Mouse (Mus musculus): ENCODE measurements around the gene Mad1l1.

- no peak for TF ChIP-seq ZC3H11A (IDR thresholded peaks at IDR 0.05; ENCODE audit: low read depth, low read length)
- TF ChIP-seq RAD21 (IDR thresholded peaks at IDR 0.05; ENCODE audit: low read depth, low read length), result no peak
- no peak for TF ChIP-seq MAX (IDR thresholded peaks at IDR 0.05; ENCODE audit: low read length)
- TF ChIP-seq CTCF (IDR thresholded peaks at IDR 0.05 in 2 of 3, conservative IDR thresholded peaks at IDR 0.05 in 1 of 3; ENCODE audit: control insufficient read depth in 1 of 3, insufficient read depth in 1 of 3, low read depth in 2 of 3, low read length in 3 of 3, poor library complexity in 1 of 3, severe bottlenecking in 1 of 3), result no peak
- no peak for TF ChIP-seq MAFK (IDR thresholded peaks at IDR 0.05; ENCODE audit: borderline replicate concordance, low read depth, low read length)
- no peak for TF ChIP-seq USF1 (IDR thresholded peaks at IDR 0.05; ENCODE audit: low read depth, low read length)
- TF ChIP-seq ETS1 (IDR thresholded peaks at IDR 0.05; ENCODE audit: low read depth, low read length), result no peak
These were observed 115.4 kb downstream of the Mad1l1 start for GRCm38 (mm10) chr5:140205991-140206390.

All from MEL (cell line).